Mouse (Mus musculus) layer of hippocampus, postnatal 10 days (tissue): ENCODE measurements at regions not wholly inside any gene's neighbourhood (a gene's known extent, or its start where the extent isn't known, plus 50 kb on each side); places are given as distances from the start of the nearest gene placed in this dataset.

Experiments used
- DNase-seq, 2 experiments: peaks; one replicate each; pipeline ENCODE4 v3.0.0; 2021; ENCODE audit warnings: low spot score in 2 of 2

DNA sequence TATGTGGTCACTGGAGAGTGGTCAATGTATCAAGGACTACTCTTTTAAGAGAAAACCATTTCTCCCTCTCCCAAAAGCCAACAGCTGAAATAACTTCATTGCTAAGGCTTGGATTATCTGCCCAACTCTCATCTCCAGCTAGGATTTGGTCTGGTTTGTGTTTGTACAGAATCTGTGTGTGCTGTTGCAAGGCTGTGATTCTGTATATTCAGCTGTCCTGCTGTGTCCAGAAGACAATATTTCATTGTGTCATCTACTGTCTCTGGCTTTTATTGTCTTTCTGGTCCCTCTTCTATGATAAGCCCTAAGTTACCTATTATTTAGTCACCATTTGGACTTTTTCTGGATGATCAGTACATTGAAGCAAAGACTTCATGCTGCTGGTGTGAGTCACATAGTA lies 110.9 kb downstream of the Cenpc1 start:
- no peak for DNase-seq

DNA sequence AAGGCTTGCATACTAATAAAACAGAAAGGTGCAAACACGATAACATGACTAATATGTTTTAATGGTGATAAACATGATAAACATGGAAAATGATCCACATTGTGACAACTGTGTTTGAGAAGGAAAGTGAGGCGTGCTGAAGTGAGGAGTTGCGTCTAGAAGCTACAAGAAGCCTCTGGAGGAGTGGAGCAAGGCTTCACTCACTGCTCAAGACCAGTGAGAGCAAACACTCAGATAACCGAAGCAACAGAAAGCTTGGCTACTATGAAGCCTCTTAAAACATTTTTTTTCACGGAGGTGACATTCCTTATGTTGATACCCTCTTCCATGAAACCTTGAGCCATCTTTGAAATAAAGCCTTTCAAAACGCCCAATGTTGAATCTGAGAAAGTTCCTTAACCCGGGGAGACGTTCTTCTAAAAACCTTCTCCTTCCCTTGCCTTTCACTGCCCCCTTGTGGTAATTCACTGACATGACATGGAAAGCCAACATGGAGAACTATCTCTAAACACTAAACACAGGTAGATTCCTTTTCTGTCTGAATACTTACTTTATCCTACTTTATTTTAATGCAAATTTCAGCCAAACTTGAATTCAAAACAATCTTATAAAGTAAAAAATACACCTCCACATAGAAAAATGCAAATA lies 128.6 kb downstream of the Cenpc1 start:
- DNase-seq, result peak; percentile 69 to 77

DNA sequence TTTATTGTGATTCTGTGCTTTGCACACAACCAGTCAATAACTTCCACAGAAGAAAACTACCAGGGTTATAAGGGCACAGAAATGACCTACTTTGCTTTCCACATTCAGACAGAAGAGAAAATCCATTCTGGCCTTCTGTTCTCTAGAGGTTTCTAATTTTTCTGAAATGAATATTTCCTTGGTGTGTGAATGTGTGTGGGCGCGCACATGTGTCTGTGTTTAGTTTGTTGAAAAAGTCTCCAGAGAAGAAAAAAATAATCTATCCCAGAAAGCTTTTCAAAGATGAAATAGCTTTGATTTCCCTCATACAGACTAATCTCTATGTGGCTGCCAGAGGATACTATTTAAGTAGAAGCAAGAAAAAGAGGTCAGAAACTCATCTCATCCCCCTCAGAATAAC lies 147.1 kb downstream of the Cenpc1 start:
- DNase-seq, result no peak

DNA sequence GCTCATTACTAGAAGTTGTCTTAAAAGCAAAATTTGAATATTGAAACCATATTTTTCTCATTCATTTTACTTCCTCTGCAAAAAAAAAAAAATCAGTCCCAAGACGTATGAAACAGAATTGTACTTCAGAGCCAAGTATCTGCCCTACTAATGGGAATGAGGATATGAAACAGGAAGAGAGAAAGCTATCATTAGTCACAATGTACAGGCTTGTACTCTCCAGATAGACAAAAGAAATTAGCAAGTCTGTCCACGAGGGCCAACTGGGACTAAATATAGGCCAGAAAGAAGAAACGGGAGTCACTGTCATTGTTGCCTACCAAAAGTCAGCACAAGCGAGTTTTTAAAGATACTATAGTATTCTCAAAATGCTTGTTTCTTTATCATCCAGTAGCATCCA lies 150.4 kb downstream of the Cenpc1 start:
- DNase-seq, result no peak

DNA sequence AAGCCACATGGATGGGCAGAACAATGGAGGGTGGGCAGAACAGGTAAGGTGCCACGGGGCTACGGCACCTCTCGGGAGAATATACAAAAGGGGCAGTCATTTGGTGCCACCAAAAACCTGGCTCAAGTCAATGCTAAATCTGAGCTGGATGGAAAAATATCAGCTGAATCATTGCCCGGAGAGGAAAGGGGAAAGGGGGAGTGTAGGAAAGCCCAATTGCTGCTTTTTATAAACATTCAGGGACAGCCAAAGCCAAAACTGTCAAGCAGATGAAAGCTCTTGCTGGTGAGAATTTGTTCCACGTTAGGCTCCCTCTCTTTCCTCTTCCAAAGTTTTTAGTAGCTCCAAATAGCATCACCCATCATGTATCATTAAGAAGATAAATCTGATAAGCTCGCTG lies 168.9 kb downstream of the Cenpc1 start:
- DNase-seq, result peak; percentile 16 to 37

DNA sequence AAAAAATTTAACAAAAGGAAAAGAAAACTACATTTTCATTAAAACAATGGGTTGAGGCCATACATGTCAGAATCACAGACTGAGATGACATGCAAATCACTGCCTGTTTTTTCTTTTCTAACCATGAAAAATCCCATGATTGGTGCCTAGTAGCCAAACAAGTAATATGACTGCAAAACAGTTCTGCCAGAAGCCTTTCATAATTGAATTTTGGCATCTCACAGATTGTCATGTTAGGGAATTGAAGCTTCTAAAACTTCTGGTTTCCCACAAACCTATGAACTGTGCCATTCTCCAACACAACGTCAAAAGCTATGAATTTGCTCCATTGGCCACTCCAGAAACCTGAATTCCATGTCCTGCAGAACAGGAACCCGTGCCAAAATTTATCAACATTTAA lies 169.6 kb downstream of the Cenpc1 start:
- DNase-seq, result peak; percentile 9 to 11

DNA sequence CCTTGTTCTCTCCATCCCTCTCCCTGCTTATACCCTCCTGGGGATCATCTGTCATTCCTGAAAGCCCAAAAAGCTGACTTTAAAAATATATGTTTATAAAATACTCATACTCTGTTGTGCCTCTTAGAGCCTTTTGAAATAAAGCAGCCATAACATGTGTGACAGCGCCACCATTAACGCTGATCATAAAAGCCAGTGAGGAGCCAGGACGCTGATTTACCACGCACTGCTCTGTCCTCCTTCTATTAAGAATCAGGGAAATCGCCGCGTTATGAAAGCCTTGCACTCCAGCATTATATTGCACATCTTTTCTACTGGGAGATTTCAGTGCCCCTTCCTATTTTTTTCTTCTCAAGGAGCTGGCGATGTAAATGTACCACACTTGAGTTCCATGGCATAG lies 195.1 kb downstream of the Cenpc1 start:
- no peak for DNase-seq

DNA sequence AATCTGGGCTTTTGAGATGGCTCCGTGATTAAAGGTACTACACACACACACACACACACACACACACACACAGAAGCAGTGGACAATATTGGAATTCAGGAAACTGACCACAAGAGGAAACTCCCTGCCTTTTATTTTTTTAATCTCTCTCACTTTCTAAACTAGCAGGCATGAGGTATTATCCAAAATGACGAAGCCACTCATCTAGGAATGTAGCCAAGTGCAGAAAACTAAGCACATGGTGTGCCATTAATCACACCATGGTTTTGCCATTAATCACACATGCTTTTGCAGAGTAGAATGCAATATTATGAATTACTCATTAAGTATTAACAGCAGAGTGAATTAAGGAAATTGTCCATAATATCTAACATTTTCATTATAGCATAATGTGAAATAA lies 232.8 kb downstream of the Cenpc1 start:
- no peak for DNase-seq

DNA sequence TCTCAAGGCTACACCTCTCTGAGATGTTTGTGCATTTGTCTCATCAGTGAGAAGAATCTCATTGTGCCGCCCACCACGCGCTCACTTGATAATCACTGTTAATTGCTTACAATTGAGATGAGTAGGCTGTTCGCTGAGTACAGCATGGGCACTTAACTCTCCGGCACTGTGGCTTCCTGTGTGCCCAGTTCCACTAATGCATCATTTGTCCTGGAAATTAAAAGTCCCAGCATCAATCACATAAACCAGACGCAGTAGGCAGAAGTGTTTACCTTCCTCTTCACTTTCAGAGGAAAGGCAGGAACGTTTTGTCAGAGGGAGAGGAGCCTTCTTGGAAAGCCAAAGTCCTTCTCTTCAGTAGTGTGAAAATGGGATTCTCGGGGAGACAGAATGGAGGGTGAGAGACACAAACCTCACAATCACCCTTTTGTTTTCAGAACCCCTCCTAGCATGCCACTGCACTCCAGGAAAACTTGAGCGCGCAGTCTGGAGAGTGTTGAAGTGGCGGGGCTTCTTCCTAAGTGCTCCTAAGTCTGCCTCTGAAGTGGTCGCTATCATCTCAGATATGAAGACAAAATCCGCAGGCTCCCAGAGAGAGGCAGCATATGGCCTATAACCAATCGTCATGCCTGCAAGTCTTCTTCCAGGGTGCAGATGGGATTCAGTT lies 269.7 kb downstream of the Cenpc1 start:
- DNase-seq, result no peak

DNA sequence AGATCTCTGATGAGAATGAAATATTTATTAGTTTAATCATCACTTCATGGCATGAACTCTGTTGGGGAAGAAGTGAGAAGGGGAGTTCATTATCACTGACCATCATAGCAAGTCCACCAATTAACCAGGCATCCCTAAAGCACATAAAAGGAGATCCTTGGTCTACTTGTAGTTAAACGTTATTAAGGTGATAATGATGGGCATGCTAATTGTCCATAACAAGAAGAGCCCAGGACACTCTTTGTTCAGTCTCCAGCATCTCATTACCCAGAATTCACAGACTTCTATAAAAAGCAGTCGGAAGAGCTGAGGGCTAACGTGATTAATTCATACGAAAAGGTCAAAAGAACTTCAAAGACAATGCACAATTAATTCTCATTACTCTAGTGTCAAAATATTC lies 272.2 kb downstream of the Cenpc1 start:
- no peak for DNase-seq

DNA sequence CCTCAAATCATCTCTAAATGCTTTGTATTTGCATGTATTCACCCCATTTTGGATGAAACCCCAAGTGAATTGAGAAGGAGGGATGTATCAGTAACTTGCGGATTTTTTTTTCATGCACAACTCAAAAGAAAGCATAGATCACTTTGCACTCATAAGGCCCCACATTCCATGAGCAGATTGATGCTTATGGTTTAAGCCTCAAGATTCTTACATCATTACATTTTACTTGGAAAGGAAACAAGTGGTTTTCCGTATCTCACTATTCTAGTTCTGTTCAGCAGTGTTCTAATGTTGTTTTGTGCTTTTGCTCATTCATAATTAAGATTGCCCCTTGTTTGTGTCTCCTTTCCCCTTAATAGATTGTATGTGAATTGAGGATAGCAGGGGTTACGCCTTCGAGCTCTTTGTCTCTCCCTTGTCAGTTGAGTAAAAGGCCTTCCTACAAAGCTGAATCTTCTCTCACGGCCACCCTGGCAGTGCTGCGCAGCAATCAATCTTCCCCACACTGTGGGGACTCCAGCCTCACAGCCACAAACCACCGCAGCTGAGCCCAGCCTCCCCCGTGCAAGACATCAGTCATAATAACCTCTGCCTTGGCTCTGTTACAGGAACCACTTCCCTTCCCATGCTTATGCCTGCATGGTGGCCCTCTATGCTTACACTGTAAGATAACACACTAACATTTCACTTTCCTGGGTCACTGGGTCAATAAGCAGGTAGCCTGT lies 284.5 kb downstream of the Cenpc1 start:
- no peak for DNase-seq

DNA sequence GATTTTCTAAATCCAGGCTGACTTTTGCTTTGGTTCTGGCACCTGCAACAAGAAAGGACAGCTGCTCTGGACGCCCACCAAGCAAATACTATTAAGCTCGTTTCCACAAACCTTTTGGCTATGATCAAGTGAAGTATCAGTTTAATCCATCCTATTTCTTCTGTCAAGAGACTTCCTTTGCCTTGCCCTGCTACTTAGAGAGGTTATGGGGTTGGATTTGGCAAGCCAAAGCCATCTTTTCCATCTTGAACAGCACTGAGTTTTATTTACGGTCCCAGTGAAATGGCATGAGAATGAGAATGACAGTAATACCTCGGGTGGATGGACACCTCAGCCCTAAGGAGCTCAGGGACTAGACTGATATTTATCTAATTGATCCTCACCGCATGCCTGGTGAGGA lies 285.4 kb downstream of the Cenpc1 start:
- peak in 1 of 2 experiments; percentile 17 for DNase-seq

DNA sequence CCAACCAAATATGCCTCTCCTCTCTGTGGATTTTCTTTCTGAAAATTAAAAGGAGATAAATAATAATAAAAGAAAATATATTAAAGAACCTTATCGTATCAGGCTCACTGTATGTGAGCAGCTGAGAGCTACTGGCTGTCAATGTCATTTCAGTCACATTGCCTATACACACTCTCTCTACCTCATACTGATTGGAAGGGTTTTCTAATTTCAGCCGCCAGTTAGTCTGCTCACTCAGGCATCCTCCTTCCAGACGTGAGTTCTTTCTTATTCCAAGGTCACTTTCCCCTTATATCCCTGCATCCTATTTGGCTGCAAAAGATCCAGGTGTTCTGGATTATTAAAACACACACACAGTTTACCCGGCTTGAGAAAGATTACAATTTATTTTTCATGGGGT lies 286.2 kb downstream of the Cenpc1 start:
- no peak for DNase-seq

DNA sequence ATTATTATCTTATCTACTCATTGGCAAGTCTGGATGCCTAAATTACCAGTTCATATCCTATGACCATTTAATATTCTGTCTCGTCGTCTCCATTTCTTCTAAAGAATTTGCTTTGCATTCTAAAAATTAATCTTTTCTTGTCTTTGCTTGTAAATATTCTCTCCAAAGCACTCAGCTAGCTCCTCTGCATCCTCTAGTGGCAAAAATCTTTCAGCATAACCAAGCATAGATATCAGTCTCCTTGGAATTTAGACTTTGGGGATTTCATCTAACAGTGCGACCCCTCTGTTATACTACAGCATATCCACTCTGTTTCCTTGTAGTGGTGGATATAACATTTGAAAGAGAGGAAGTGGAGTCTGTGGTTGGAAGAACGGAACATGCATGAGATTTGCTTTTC lies 292.7 kb downstream of the Cenpc1 start:
- DNase-seq, result no peak

DNA sequence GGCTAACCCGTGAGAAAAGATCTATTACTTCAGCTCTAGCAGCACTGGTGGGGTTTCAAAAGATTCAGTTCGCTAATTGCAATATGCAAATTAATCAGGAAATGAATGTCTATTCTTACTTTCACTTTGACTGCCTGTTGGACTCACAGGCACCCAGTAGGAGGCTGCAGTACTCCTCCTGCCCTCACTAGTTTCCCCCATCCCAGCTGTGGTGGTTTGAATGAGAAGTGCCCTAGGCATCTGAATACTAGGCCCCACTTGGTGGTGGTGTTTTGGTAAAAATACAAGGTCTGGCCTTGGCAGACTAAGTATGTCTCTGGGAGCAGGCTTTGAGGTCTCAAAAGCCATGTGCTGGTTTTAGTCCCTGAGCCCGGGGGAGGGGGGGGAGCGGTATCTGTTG lies 293.3 kb downstream of the Cenpc1 start:
- peak; percentile 19 to 36 for DNase-seq

DNA sequence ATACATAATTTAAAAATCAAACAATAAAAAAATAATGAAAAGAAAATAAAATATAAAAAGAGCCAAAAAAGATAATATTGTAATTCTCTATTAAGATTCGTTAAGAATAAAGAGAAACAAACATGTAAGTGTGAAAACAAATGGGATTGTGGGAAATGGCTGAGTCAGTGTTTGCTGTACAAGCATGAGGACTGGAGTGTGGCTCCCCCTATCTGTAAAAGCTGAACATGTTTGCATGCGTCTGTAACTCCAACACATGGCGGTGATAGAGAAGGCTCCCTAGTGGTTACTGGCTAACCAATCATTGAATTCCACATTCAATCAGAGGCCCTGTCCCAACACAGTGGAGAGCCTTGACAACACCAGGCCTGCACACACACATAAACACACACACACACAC lies 298.2 kb downstream of the Cenpc1 start:
- no peak for DNase-seq

DNA sequence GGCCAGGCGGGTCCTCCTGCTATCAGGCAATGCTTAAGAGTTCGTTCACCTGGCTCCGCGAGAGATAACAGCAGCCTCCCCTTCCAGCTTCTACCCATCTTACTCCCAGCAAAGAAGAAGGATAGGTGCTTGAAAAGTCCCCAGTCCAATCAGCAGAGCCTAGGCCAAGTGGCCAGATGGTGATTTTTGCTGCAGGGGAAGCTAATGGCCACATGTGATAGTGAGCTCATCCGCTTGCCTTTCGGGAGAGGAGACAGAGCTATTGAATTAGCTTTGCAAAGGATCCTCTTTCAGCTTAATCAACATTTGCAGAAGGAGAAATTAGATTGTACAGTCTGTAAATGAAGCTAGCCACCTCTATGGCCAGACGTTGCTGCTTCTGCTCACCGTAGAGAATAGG lies 308.7 kb downstream of the Cenpc1 start:
- DNase-seq, result no peak

DNA sequence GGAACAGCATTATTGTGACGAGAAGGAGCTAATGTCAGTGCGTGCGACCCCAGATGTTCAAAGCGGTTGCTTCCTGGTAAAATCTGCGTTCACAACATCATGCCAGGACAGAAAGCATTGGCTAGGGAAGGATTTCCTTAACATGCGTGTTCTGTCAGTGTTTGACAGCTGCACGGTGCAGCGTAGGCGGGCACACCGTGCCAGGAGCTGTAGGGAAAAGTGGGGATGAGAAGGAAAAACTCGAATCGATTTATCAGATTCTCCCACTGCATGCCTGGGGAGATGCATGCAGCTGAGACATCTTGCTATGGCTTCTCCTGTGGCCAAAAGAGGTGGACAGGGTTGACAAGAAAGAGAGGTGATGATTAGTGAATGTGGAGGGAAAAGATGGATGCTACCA lies 311.2 kb downstream of the Cenpc1 start:
- peak; percentile 20 to 44 for DNase-seq

DNA sequence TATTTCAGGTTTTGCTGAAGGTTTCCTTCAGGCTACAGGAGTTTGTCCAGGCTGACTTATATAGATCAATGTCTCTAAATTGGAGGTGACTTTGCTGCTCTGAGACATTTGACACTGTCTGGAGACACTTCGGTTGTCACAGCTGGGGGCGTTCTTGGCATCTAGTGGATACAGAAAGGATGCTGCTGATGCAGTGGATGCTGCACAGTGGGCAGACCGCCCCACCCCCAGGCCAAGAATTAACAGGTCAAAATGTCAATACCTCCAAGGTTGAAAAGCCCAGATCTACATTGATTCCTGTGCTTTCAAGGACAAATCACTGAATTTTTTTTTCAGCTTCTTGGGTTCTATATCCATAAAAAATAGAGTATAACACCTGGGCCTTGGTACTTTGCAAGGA lies 312.3 kb downstream of the Cenpc1 start:
- DNase-seq, result no peak

DNA sequence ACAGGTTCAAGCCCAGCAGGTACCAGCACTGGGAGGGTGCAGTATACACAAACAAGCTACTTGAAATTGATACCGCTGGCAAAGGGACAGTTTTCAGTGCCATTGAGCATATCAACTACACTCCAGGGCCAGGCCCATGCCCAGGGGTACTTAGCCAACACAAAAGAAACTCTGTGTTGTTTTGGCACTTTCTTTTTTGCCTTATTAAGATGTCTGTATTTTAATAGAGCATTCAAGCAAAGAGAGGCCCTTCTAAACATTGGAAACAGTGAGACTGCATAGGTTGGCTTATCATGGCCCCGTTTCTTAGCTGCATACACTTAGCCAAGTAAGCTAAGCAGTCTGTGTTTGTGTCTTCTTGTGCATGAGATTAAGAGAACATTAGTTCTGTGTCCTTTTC lies 313.7 kb downstream of the Cenpc1 start:
- DNase-seq, result no peak

DNA sequence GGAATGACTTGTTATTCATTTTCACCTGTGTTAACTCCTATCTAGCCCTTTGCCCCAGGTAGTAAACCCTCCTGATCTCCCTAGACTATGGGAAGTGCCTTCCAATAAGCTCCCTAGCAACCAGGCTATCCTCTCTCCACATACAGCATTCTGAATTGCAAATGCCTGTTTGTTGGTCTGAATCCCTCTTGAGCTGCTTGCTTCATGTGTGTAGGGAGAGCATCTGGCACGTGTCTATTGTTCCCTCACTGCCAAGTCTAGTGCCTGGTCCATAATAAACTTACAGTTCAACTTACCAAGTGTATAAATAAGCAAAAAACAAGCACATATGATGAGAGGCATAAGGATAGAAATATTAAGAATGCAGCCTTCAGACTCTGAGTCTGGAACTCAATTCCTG lies 314.5 kb downstream of the Cenpc1 start:
- no peak for DNase-seq

DNA sequence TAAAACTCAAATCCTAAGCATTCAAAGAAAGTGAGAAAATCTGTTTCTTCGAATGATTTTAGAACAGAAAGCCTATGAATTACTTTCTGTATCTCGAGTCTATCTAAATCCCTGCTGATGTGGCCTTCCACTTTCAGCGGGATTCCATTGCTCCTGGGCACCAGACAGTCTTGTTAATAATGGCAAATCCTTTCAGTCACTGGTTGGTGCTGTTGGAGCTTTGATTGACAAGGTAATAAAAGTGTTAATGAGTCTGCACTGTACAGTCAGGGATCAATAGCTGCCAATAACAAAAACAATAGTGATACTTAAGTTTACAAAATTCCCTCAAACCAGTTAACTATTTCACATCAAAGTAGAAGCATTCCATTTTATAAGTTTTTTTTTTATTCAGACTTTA lies 335.8 kb downstream of the Cenpc1 start:
- DNase-seq, result no peak

DNA sequence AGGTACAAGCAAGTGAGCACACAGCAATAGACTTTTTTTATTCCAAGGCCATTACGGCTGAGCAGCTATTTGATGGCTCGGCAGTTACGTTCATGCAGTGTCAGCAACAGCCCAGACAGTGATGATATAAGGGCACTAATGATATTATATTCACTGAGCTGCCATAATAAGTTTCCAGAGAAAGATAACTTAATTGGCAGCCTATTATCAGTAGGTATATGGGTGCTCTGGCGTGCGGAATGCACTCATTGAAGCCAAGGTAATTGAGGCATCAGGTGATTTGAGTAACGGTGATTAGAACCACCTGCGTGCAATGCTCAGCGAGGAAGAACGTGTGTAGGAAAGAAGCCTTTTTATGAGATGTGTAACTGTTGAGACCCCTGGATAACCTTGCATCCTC lies 358.0 kb downstream of the Cenpc1 start:
- no peak for DNase-seq
